Mouse (Mus musculus) embryonic facial prominence, embryonic 12.5 days (tissue): ENCODE data around the gene Myo18b. TPM values are rescaled to one million over a fixed set of nuclear protein-coding genes. Genes with fewer than 3 reads are reported as not detected.

Experiments
- ATAC-seq: fragments of 200-750 bp; cut with Nextera tagmentation; 2 replicates; pipeline ENCODE4 v1.8.0; 2017; ENCODE audit not compliant: insufficient number of reproducible peaks, insufficient read depth, low FRiP score, low TSS enrichment
- H3K27ac ChIP-seq: fragments of 300-500 bp; sonication (generic); 2 replicates; pipeline ENCODE4 v1.5.1; 2016; ENCODE audit warnings: mild to moderate bottlenecking
- H3K27me3 ChIP-seq: fragments of 300-500 bp; sonication (generic); 2 replicates; pipeline ENCODE4 v1.6.1; 2016; ENCODE audit warnings: mild to moderate bottlenecking, moderate library complexity
- H3K36me3 ChIP-seq: fragments of 300-500 bp; sonication (generic); 2 replicates; pipeline ENCODE4 v1.6.1; 2016; ENCODE audit warnings: mild to moderate bottlenecking
- H3K4me1 ChIP-seq: fragments of 300-500 bp; sonication (generic); 2 replicates; pipeline ENCODE4 v1.6.1; 2016
- H3K4me2 ChIP-seq: fragments of 300-500 bp; sonication (generic); replicated peaks from 2 replicates; pipeline ENCODE4 v1.6.1; 2016; ENCODE audit warnings: mild to moderate bottlenecking, moderate library complexity
- H3K4me3 ChIP-seq: fragments of 300-500 bp; sonication (generic); 2 replicates; pipeline ENCODE4 v1.5.1; 2016; ENCODE audit warnings: mild to moderate bottlenecking
- H3K9ac ChIP-seq: fragments of 300-500 bp; sonication (generic); 2 replicates; pipeline ENCODE4 v1.6.1; 2016; ENCODE audit warnings: mild to moderate bottlenecking, moderate library complexity
- H3K9me3 ChIP-seq: fragments of 300-500 bp; sonication (generic); 2 replicates; pipeline ENCODE4 v1.6.1; 2016; ENCODE audit warnings: mild to moderate bottlenecking, moderate library complexity
- WGBS: fragments of 180-500 bp; shearing (Covaris S2); methylation state at CpG from one replicate; pipeline ENCODE4 v1.1.7; 2016; 5-methylcytosine and 5-hydroxymethylcytosine counted together
- polyA plus RNA-seq: library from polyadenylated mRNA; unstranded; fragments of >200 nt; fragmentation: Nextera tagmentation; extraction: Ambion mirVana; gene quantifications from 2 replicates; pipeline ENCODE4 v1.2.1, GENCODE M21; 2016

Myo18b gene
- polyA plus RNA-seq, 1 experiment from 2014 or later, result 0.75 TPM

DNA sequence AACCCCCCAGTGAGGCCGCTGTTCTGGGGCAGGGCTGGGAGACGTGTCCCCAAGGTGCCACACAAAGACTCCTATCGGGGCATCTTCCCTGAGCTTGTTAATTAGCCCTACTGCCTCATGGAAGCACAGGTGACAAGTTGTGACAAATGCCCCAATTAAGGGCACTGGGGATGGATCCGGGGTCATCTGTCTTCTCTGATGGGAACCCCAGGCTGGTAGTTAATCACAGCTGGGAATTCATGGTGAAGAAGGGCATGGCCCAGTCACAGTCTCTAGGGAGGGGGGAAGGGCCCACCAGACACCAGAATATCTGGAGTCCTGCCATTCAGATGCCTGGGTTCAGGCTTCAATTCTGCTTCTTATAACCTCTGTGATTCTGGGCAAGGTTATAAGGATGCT is 126.4 kb downstream of the Myo18b start:
- Histone ChIP-seq H3K4me3 (no peak overlapping the region), H3K4me2 (no peak overlapping the region), H3K36me3 (no peaks in the 10 kb centered on the region), H3K4me1 (no peaks in the 10 kb centered on the region), H3K9ac (no peak overlapping the region), H3K27me3 (no peaks in the 10 kb centered on the region), H3K27ac (no peak overlapping the region), H3K9me3 (no peaks in the 10 kb centered on the region)
- WGBS, result 54% methylated on average over 4 of the region's 4 CpGs
- ATAC-seq, result no peak

DNA sequence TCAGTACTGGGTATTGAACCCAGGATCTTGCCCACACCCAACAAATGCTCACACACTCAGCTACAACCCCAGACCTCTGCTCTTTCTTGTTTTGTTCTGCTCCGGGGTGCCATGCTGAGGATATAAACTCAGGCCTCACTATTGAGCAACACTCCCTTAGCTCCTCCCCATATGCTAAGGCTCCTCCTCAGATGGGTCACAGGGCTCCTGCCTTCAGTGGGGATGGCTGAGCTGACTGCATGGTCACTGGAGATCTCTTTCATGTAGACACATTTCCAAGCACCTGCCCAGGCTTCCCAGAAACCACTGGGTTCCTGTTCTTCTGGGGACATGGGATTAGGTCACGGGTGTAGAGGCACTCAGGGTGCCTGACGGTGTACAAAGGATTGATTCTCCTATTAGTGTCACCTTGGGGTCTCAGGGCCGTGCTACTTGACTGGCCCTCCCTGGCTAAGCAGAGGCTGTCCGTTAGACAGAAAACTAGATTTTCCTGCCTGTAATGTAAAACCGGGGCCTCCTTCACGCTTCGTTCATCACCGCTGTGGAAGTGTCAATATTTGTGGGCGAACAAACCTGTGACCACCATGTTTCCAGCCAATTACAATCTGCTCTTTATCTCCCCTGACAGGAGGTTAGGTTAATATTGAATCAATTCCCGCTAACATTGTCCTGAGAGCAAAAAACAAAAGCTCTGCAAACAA is 127.0 kb downstream of the Myo18b start:
- Histone ChIP-seq H3K9me3 (no peaks in the 10 kb centered on the region), H3K4me1 (no peaks in the 10 kb centered on the region), H3K27ac (no peak overlapping the region), H3K36me3 (no peaks in the 10 kb centered on the region), H3K9ac (no peak overlapping the region), H3K4me2 (no peak overlapping the region), H3K27me3 (no peaks in the 10 kb centered on the region), H3K4me3 (no peak overlapping the region)
- no peak for ATAC-seq
- WGBS, result 54% methylated on average over 11 of the region's 11 CpGs

DNA sequence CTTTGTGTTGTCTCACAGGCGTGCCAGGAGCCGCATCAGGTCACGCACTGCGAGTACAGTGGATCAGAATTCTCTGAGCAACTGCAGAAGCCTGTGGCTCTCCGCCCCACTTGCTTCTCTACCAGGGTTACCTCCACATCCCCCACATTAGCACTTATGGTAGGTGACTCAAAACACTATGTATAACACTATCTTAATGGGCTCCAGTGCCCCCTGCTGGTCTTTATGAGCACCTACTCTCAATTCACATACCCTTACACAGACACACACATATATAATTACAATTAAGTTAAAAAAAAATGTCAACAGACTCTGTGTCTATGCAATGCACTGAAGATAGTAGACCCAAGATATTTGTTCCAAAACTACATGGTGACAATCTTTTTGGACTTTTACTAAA is 127.6 kb downstream of the Myo18b start:
- H3K4me3 ChIP-seq, result no peak overlapping the region
- no peak overlapping the region for H3K27ac ChIP-seq
- 95% methylated on average over 5 of the region's 5 CpGs for WGBS
- no peak overlapping the region for H3K4me2 ChIP-seq
- no peaks in the 10 kb centered on the region for H3K27me3 ChIP-seq
- no peak overlapping the region for H3K9ac ChIP-seq
- no peaks in the 10 kb centered on the region for H3K4me1 ChIP-seq
- H3K36me3 ChIP-seq, result no peaks in the 10 kb centered on the region
- no peak for ATAC-seq
- no peaks in the 10 kb centered on the region for H3K9me3 ChIP-seq

DNA sequence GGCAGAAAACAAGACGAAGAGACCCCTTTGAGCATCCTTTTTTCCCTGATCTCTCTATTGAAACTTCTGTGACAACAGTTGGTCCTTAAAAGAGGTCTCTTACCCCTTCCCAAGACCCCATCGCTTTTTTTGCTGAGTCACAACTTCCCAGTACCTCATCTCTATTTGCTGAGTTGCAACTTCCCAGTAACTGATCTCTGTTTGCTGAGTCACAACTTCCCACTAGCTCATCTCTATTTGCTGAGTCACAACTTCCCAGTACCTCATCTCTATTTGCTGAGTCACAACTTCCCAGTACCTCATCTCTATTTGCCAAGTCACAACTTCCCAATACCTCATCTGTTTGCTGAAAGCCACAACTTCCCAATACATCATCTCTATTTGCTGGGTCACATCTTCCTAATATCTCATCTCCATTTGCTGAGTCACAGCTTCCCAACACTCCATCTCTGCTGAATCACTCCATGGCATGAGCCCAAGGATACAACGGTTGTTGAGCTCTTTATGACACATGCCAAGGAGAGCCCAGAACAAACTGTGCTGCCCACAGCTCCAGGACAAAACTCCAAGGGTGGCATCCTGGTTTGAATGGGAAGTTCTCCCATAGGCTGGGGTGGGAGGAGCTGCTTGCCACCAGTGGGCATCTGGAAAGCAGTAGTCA is 134.6 kb downstream of the Myo18b start:
- 0 out of 2 replicates have a peak, but pooled peaks cover 3% of the 10 kb centered on the region for H3K27me3 ChIP-seq
- no peaks in the 10 kb centered on the region for H3K9me3 ChIP-seq
- no peak overlapping the region for H3K27ac ChIP-seq
- no peaks in the 10 kb centered on the region for H3K36me3 ChIP-seq
- no peak overlapping the region for H3K4me2 ChIP-seq
- ATAC-seq, result no peak
- H3K9ac ChIP-seq, result no peak overlapping the region
- no peaks in the 10 kb centered on the region for H3K4me1 ChIP-seq
- no peak overlapping the region for H3K4me3 ChIP-seq
- WGBS, result 88% methylated on average over 3 of the region's 3 CpGs

DNA sequence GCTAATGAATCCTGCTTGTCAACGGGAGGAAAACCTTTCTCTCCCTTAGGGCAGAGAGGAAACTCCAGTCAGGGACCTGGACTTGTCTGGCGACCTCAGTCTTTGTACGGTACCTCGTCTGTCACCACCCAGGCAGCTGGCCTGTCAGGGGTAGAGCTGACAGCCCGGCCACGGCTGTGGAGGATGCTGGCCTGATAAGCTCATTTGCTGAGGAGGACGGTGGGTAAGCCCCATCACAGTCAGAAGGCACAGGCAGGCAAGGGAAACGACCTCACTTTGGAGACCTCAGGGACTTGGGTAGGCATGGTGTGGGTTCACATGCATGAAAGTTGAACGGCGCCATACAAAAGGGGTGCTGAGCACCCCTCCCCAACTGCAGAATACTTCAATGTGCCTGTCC is 140.6 kb downstream of the Myo18b start:
- Histone ChIP-seq H3K4me3 (no peak overlapping the region), H3K4me1 (no peaks in the 10 kb centered on the region), H3K27me3 (peaks cover 3% of the 10 kb centered on the region; the same call in 1 of the 2 replicates), H3K36me3 (no peaks in the 10 kb centered on the region), H3K4me2 (no peak overlapping the region), H3K9ac (no peak overlapping the region), H3K9me3 (no peaks in the 10 kb centered on the region), H3K27ac (no peak overlapping the region)
- 25% methylated on average over 10 of the region's 10 CpGs for WGBS
- no peak for ATAC-seq

DNA sequence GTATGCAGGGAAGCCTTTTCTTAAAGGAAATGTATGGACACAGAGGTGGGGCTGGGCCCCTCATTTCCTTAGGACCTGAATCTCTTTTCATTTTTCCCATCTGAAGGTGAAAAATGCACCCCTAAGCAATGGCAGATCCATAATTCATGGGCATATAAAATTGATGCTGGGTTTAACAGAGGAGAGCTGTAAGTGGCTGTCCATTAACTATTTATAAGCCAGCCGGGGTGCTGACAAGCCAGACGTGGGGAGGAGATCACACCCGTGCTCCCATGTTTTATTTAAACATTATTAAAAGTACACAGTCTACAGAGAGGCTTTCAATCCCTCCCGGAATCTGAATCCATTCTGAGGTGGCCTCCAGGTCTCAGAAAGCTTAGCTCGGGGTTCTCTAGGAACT is 146.5 kb downstream of the Myo18b start:
- Histone ChIP-seq H3K4me2 (no peak overlapping the region), H3K36me3 (no peaks in the 10 kb centered on the region), H3K9me3 (no peaks in the 10 kb centered on the region), H3K4me1 (no peaks in the 10 kb centered on the region), H3K4me3 (no peak overlapping the region), H3K9ac (no peak overlapping the region), H3K27ac (no peak overlapping the region), H3K27me3 (no peaks in the 10 kb centered on the region; the same call in 1 of the 2 replicates)
- ATAC-seq, result no peak
- 77% methylated on average over 5 of the region's 5 CpGs for WGBS

DNA sequence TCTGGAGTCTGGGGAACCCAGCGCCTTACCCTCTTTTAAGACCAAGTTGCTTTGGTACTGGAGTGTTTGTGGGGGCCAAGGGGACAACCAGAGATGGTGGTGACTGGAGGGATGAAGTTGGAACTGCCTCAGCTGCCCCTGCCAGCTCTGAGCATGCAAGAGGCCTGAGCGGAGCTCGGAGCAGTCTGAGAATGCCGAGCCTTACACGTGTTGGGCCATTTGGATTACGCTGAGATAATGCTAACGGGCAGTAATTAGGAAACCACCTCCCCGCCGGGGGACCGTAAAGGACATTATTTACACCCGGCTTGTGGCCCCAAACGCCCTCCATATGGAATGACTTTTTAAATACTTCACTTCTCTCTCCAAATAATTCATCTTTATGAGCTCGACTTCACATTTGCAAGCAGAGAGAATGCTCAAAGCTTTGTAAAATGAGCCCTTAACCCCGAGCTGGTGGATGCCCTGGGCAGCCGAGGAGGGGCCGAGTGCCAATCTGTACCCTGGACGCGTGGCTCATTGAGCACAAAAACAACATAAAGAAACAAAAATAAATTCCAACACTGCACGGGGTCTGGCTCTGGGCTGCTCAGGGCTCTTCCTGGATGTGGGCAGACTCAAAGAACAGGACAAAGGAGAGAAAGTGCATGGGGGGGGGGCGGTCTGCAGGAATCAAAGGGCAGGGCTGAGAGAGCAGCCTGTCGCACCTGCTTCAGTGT is 148.0 kb downstream of the Myo18b start:
- Histone ChIP-seq H3K27ac (no peak overlapping the region), H3K4me3 (no peak overlapping the region), H3K4me1 (no peaks in the 10 kb centered on the region), H3K9me3 (no peaks in the 10 kb centered on the region), H3K9ac (no peak overlapping the region), H3K4me2 (no peak overlapping the region), H3K36me3 (no peaks in the 10 kb centered on the region), H3K27me3 (no peaks in the 10 kb centered on the region)
- no peak for ATAC-seq
- WGBS, result 50% methylated on average over 21 of the region's 21 CpGs

DNA sequence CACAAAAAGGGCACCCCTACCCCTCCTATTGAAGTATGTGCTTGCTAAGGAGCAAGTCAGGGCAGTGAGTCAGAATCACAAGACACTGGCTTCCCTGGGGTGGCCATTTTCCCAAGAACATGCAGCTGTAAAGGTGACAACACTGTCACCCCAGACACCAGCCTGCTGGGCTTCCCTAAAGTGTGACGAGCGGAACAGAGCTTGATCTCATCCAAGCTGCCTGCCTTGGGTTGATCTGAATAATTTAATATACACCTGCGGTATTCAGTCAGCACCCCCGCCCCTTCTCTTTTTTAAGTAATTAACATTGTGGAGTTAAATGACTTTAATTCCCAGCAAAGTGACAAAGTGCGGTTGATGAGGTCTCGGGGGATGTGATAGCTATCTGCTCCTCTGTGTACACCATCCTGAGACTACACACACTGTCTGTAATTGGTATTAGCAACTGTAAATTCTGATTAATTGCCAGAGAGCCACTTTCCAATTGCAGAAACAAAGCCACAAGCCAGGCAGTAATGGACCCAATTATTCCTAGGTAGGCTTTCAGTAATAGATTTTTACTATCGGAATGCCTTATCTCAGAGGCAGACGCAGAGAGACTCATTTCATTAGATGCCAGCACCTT is 148.7 kb downstream of the Myo18b start:
- Histone ChIP-seq H3K4me2 (no peak overlapping the region), H3K27ac (no peak overlapping the region), H3K27me3 (no peaks in the 10 kb centered on the region), H3K36me3 (no peaks in the 10 kb centered on the region), H3K9me3 (no peaks in the 10 kb centered on the region), H3K4me1 (no peaks in the 10 kb centered on the region), H3K9ac (no peak overlapping the region), H3K4me3 (no peak overlapping the region)
- ATAC-seq, result no peak
- 80% methylated on average over 8 of the region's 8 CpGs for WGBS

DNA sequence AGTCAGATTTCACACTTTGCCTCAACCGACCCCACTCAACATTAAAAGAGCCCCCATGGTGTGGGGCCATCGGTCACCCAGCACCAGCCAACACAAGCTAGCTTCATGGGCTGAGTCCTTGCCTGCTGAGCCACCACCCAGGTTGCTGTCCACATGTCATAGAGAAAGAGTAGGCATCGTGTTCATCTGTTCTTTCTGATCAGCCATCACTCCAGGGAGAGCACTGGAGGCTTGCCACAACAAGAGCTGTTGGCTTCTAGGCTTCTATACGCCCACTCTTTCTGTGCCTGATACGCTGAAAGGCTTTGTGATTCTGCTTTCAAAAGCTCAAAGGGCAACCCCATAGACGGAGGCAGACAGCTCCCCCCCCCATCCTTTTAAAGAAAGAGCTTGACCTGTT is 151.0 kb downstream of the Myo18b start:
- no peaks in the 10 kb centered on the region for H3K27me3 ChIP-seq
- ATAC-seq, result no peak
- H3K27ac ChIP-seq, result no peak overlapping the region
- no peak overlapping the region for H3K9ac ChIP-seq
- no peak overlapping the region for H3K4me3 ChIP-seq
- WGBS, result 80% methylated on average over 6 of the region's 6 CpGs
- H3K36me3 ChIP-seq, result no peaks in the 10 kb centered on the region
- no peak overlapping the region for H3K4me2 ChIP-seq
- no peaks in the 10 kb centered on the region for H3K9me3 ChIP-seq
- H3K4me1 ChIP-seq, result no peaks in the 10 kb centered on the region

DNA sequence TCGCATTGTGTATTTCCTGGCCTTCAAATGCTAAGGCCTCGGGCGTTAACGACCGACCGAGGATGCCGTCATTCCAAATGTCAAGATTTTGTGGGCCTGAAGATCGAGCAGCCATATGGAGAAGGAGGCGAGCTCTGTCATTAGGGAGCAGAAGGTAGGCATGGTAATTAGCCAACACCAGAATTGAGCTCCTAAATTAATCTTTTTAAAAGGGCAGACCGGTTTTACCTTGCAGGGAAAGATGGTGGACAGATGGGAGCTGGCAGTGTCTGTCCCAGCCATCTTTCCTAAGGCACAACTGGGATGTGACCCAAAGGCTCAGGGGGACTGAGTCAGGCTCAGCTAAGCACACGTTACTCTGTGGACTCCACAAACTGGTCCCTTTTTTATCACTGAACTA is 151.6 kb downstream of the Myo18b start:
- Histone ChIP-seq H3K4me3 (no peak overlapping the region), H3K27me3 (no peaks in the 10 kb centered on the region), H3K9me3 (no peaks in the 10 kb centered on the region), H3K36me3 (no peaks in the 10 kb centered on the region), H3K4me2 (no peak overlapping the region), H3K27ac (no peak overlapping the region), H3K9ac (no peak overlapping the region), H3K4me1 (no peaks in the 10 kb centered on the region)
- no peak for ATAC-seq
- WGBS, result 84% methylated on average over 11 of the region's 11 CpGs

DNA sequence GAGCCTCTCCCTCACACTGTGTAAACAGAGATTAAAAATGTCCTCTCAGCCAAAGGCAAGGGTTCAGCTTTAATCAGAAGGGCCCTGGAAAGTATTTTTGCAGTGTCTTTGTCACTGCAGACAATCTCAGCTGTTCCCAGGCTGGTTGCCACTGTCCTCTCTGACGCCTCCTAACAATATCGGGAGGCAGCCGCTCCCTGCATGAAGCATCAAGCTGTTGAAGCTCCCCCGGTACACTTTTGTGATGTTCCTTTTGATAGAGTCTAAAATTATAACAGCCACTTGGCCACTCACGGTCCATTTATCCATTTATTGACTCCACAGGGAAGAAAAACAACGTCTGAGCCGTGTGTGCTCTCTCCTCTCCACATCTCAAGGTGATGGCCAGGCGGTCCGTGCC is 153.0 kb downstream of the Myo18b start:
- Histone ChIP-seq H3K4me3 (no peak overlapping the region), H3K4me1 (no peaks in the 10 kb centered on the region), H3K4me2 (no peak overlapping the region), H3K36me3 (no peaks in the 10 kb centered on the region), H3K27ac (no peak overlapping the region), H3K9me3 (no peaks in the 10 kb centered on the region), H3K9ac (no peak overlapping the region), H3K27me3 (no peaks in the 10 kb centered on the region)
- 82% methylated on average over 9 of the region's 9 CpGs for WGBS
- ATAC-seq, result no peak

DNA sequence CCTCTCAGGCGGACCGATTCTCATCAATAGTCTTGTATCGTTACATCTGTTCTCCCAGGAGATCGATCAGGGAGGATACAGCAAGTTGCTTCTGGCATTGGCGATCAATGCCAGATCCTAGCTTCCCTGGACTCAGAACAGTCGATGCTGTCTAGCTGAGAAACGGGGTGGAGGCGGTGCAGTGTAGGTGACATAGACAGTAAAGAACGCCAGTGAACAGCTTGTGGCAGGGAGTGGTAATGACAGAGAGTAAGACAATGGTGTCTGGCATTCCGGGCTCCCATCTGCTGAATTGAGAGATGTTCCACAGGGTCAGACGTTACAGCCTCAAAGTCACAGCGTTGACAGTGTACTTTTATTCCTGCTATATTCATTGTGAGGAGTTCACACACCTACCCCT is 155.5 kb downstream of the Myo18b start:
- ATAC-seq, result no peak
- H3K27me3 ChIP-seq, result no peaks in the 10 kb centered on the region
- WGBS, result 69% methylated on average over 12 of the region's 12 CpGs
- no peak overlapping the region for H3K4me2 ChIP-seq
- H3K4me3 ChIP-seq, result no peak overlapping the region
- H3K9ac ChIP-seq, result no peak overlapping the region
- H3K36me3 ChIP-seq, result no peaks in the 10 kb centered on the region
- H3K9me3 ChIP-seq, result no peaks in the 10 kb centered on the region
- no peaks in the 10 kb centered on the region for H3K4me1 ChIP-seq
- no peak overlapping the region for H3K27ac ChIP-seq
